In genomic region chr4:125315818-125316217, GRCm38 (mm10) we compare ENCODE assay signal across 9 mouse cellular contexts.
DNase-seq lines count a peak whose midpoint lies in the region; ATAC-seq and TF ChIP-seq lines count a peak whose summit lies in the region.
"Had no signal": no experiment of that assay in that cellular context is flagged by ENCODE, and none has a peak within 500 bp of the region (broad histone marks: within the 10 kb centered on the region; RNA-seq: fewer than 3 reads in every experiment).

No protein-coding gene starts in this region.

- peak; percentile 41 for DNase-seq in R1 (ENCODE audit: low read depth, low spot score)
- DNase-seq in cerebellum, postnatal 36 days: peak; percentile 3 to 14
- peak; percentile 82 for DNase-seq in hindbrain, postnatal 0 days (ENCODE audit: low spot score)
- no peak for DNase-seq in limb, embryonic 10.5 days (ENCODE audit: low spot score)
- DNase-seq: lung, postnatal 10 days had no signal

- no peak for TF ChIP-seq CTCF in hindbrain, postnatal 0 days (IDR thresholded peaks at IDR 0.05; ENCODE audit: low read depth)

- peak; percentile 91 for ATAC-seq in hindbrain, postnatal 0 days
- ATAC-seq in midbrain, embryonic 15.5 days (replicated peaks): peak; percentile 63
- ATAC-seq in liver, embryonic 12.5 days: no peak
- no peak for ATAC-seq in kidney, embryonic 15.5 days (replicated peaks; ENCODE audit: low FRiP score)
- ATAC-seq: intestine, embryonic 16.5 days had no signal

- 14% methylated on average over 6 of the region's 6 CpGs for WGBS in hindbrain, postnatal 0 days
- WGBS in midbrain, embryonic 15.5 days: 21% methylated on average over 6 of the region's 6 CpGs
- 19% methylated on average over 6 of the region's 6 CpGs for WGBS in liver, embryonic 12.5 days (ENCODE audit: insufficient replicate concordance)
- WGBS in limb, embryonic 10.5 days: 15% methylated on average over 6 of the region's 6 CpGs
- 9% methylated on average over 6 of the region's 6 CpGs for WGBS in kidney, embryonic 15.5 days

- no peak overlapping the region for H3K4me2 ChIP-seq in hindbrain, postnatal 0 days (ENCODE audit: low read depth, low read length)
- H3K4me2 ChIP-seq in midbrain, embryonic 15.5 days: no peak overlapping the region
- H3K4me2 ChIP-seq in liver, embryonic 12.5 days: no peak overlapping the region
- H3K4me2 ChIP-seq in kidney, embryonic 15.5 days: no peak overlapping the region

- no peaks in the 10 kb centered on the region for H3K27me3 ChIP-seq in hindbrain, postnatal 0 days (ENCODE audit: insufficient read depth, low read length)
- no peaks in the 10 kb centered on the region for H3K27me3 ChIP-seq in midbrain, embryonic 15.5 days (replicated peaks)
- H3K27me3 ChIP-seq in liver, embryonic 12.5 days (replicated peaks): peaks cover 19% of the 10 kb centered on the region
- H3K27me3 ChIP-seq in limb, embryonic 10.5 days (ENCODE audit: low read depth, poor library complexity, severe bottlenecking): peaks cover 86% of the 10 kb centered on the region
- H3K27me3 ChIP-seq in kidney, embryonic 15.5 days: peaks cover 77% of the 10 kb centered on the region

- H3K36me3 ChIP-seq in hindbrain, postnatal 0 days (ENCODE audit: insufficient read depth, low read length): no peaks in the 10 kb centered on the region
- H3K36me3 ChIP-seq in midbrain, embryonic 15.5 days (replicated peaks): no peaks in the 10 kb centered on the region
- no peaks in the 10 kb centered on the region for H3K36me3 ChIP-seq in liver, embryonic 12.5 days
- H3K36me3 ChIP-seq in limb, embryonic 10.5 days: no peaks in the 10 kb centered on the region
- H3K36me3 ChIP-seq in kidney, embryonic 15.5 days: no peaks in the 10 kb centered on the region

- H3K27ac ChIP-seq in hindbrain, postnatal 0 days: no peak overlapping the region
- H3K27ac ChIP-seq in midbrain, embryonic 15.5 days: no peak overlapping the region
- no peak overlapping the region for H3K27ac ChIP-seq in liver, embryonic 12.5 days
- no peak overlapping the region for H3K27ac ChIP-seq in limb, embryonic 10.5 days
- no peak overlapping the region for H3K27ac ChIP-seq in kidney, embryonic 15.5 days

- H3K9ac ChIP-seq in hindbrain, postnatal 0 days (replicated peaks; ENCODE audit: low read length): no peak overlapping the region
- no peak overlapping the region for H3K9ac ChIP-seq in midbrain, embryonic 15.5 days
- H3K9ac ChIP-seq in liver, embryonic 12.5 days: no peak overlapping the region
- no peak overlapping the region for H3K9ac ChIP-seq in kidney, embryonic 15.5 days

- no peak overlapping the region for H3K4me3 ChIP-seq in hindbrain, postnatal 0 days (ENCODE audit: low read length)
- H3K4me3 ChIP-seq in midbrain, embryonic 15.5 days: no peak overlapping the region
- no peak overlapping the region for H3K4me3 ChIP-seq in liver, embryonic 12.5 days
- no peak overlapping the region for H3K4me3 ChIP-seq in limb, embryonic 10.5 days
- H3K4me3 ChIP-seq in kidney, embryonic 15.5 days (replicated peaks): no peak overlapping the region

- H3K9me3 ChIP-seq in hindbrain, postnatal 0 days (ENCODE audit: low read length): no peaks in the 10 kb centered on the region
- no peaks in the 10 kb centered on the region for H3K9me3 ChIP-seq in midbrain, embryonic 15.5 days
- no peaks in the 10 kb centered on the region for H3K9me3 ChIP-seq in liver, embryonic 12.5 days (replicated peaks)
- H3K9me3 ChIP-seq in limb, embryonic 10.5 days (replicated peaks): no peaks in the 10 kb centered on the region
- H3K9me3 ChIP-seq in kidney, embryonic 15.5 days (replicated peaks): no peaks in the 10 kb centered on the region

- peaks cover 14% of the 10 kb centered on the region for H3K4me1 ChIP-seq in hindbrain, postnatal 0 days (ENCODE audit: insufficient read depth, low read length)
- H3K4me1 ChIP-seq in midbrain, embryonic 15.5 days: peaks cover 17% of the 10 kb centered on the region
- H3K4me1 ChIP-seq in liver, embryonic 12.5 days: no peaks in the 10 kb centered on the region
- H3K4me1 ChIP-seq in limb, embryonic 10.5 days: no peaks in the 10 kb centered on the region
- no peaks in the 10 kb centered on the region for H3K4me1 ChIP-seq in kidney, embryonic 15.5 days

Comparison
In these comparisons a context has a peak if more than half of its experiments do, and no peak if none do; other contexts are left out.
1. ATAC-seq: peak in hindbrain, postnatal 0 days (single experiment) and midbrain, embryonic 15.5 days (single experiment); none in liver, embryonic 12.5 days (single experiment) and kidney, embryonic 15.5 days (single experiment).